Mouse (Mus musculus) hindbrain, embryonic 15.5 days (tissue): ENCODE results near the gene Dxo. TPM values are rescaled to one million over a fixed set of nuclear protein-coding genes. Genes with fewer than 3 reads are reported as not detected.
"Not testable (repeated sequence)": the region's sequence is repeated elsewhere in the genome, so short reads cannot be mapped to it uniquely, and the experiment has no call there.

ENCODE experiments used
- ATAC-seq: fragments of 200-750 bp; cut with Nextera tagmentation; 2 replicates; pipeline ENCODE4 v1.8.0; 2017; ENCODE audit warnings: low read depth, moderate number of reproducible peaks, moderate TSS enrichment; ENCODE audit not compliant: low FRiP score
- H3K27ac ChIP-seq: fragments of 300-500 bp; sonication (generic); replicated peaks from 2 replicates; pipeline ENCODE4 v1.5.1; 2015; ENCODE audit warnings: mild to moderate bottlenecking, inconsistent platforms
- H3K27me3 ChIP-seq: fragments of 300-500 bp; sonication (generic); 2 replicates; pipeline ENCODE4 v1.6.1; 2015; ENCODE audit warnings: control low read depth, inconsistent platforms
- H3K36me3 ChIP-seq: fragments of 300-500 bp; sonication (generic); 2 replicates; pipeline ENCODE4 v1.6.1; 2015; ENCODE audit warnings: control low read depth, inconsistent platforms
- H3K4me1 ChIP-seq: fragments of 300-500 bp; sonication (generic); replicated peaks from 2 replicates; pipeline ENCODE4 v1.6.1; 2015; ENCODE audit warnings: control low read depth, inconsistent platforms
- H3K4me2 ChIP-seq: fragments of 300-500 bp; sonication (generic); 2 replicates; pipeline ENCODE4 v1.6.1; 2015; ENCODE audit warnings: moderate library complexity, mild to moderate bottlenecking, inconsistent platforms
- H3K4me3 ChIP-seq: fragments of 300-500 bp; sonication (generic); 2 replicates; pipeline ENCODE4 v1.5.1; 2015; ENCODE audit warnings: mild to moderate bottlenecking, inconsistent platforms
- H3K9ac ChIP-seq: fragments of 300-500 bp; sonication (generic); 2 replicates; pipeline ENCODE4 v1.6.1; 2015; ENCODE audit warnings: inconsistent platforms
- H3K9me3 ChIP-seq: fragments of 300-500 bp; sonication (generic); 2 replicates; pipeline ENCODE4 v1.6.1; 2016; ENCODE audit warnings: control low read depth, inconsistent platforms
- WGBS: fragments of 180-500 bp; shearing (Covaris S2); methylation state at CpG from one replicate; pipeline ENCODE4 v1.1.7; 2015; 5-methylcytosine and 5-hydroxymethylcytosine counted together
- polyA plus RNA-seq: library from polyadenylated mRNA; unstranded; fragments of >200 nt; fragmentation: Nextera tagmentation; extraction: Ambion mirVana; gene quantifications from 2 replicates; pipeline ENCODE4 v1.2.1, GENCODE M21; 2015

Gene Dxo
- polyA plus RNA-seq, 1 experiment from 2014 or later, result 68.3 TPM

DNA sequence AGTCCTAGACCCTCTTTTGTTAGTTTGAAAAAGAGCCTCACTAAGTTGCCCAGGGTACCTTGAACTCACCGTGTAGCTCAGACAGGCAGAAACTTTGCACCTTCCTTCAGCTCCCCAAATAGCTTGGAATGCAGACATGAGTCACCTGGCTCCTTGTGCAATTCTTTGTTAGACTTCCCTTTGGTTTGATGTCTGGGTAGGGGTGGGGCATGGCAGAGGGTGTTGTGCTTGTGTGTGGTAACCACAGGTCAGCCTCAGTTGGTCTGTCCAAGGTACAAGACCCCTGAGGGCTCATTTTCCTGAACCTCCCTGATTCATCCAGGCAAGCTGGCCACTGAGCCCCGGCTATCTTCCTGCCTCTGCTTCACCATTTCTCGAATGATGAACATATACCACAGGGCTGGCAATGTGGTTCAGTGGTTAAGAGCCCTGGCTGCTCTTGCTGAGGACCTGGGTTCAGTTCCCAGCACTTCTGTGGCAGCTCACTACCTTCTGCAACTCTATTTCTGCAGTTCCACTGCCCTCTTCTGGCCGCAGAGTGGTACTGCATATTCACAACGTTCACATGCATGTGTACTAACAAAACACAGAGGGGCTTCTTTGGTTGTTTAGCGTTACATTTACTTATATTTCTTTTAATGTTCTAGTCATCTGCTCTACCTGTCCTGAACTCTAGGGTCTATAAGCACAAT, 31.8 kb upstream of the Dxo start:
- 74% methylated on average over 6 of the region's 6 CpGs for WGBS
- H3K4me3 ChIP-seq, result no peak overlapping the region
- no peaks in the 10 kb centered on the region for H3K36me3 ChIP-seq
- no peak overlapping the region for H3K4me2 ChIP-seq
- H3K9me3 ChIP-seq, result no peaks in the 10 kb centered on the region; the same call in 1 of the 2 replicates
- no peaks in the 10 kb centered on the region for H3K4me1 ChIP-seq
- H3K27me3 ChIP-seq, result no peaks in the 10 kb centered on the region
- no peak overlapping the region for H3K9ac ChIP-seq
- no peak for ATAC-seq
- no peak overlapping the region for H3K27ac ChIP-seq

DNA sequence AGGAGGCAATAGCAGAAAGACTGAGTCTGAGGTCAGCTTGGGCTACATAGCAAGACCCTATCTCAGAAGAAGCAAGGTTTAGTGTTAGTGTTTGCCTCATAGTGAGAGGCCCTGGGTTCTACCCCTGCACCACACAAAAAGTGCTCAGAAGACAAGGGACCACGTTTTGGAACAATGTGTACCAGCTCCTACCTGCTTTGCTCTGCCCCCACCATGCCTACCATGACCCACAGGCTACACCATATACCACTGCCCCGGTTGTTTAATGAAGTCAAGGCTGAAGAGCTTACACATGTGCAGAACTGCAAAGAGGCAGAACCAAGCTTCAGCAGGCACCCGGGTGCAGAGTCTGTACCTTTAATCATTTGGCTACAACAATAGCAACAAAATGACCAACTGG, 29.6 kb upstream of the Dxo start:
- Histone ChIP-seq H3K27me3 (no peaks in the 10 kb centered on the region), H3K9me3 (no peaks in the 10 kb centered on the region; the same call in 1 of the 2 replicates), H3K4me3 (no peak overlapping the region), H3K4me2 (no peak overlapping the region), H3K27ac (no peak overlapping the region), H3K9ac (no peak overlapping the region), H3K4me1 (no peaks in the 10 kb centered on the region), H3K36me3 (no peaks in the 10 kb centered on the region)
- ATAC-seq, result no peak
- whole genome bisulfite sequencing, result 68% methylated on average over 3 of the region's 3 CpGs

DNA sequence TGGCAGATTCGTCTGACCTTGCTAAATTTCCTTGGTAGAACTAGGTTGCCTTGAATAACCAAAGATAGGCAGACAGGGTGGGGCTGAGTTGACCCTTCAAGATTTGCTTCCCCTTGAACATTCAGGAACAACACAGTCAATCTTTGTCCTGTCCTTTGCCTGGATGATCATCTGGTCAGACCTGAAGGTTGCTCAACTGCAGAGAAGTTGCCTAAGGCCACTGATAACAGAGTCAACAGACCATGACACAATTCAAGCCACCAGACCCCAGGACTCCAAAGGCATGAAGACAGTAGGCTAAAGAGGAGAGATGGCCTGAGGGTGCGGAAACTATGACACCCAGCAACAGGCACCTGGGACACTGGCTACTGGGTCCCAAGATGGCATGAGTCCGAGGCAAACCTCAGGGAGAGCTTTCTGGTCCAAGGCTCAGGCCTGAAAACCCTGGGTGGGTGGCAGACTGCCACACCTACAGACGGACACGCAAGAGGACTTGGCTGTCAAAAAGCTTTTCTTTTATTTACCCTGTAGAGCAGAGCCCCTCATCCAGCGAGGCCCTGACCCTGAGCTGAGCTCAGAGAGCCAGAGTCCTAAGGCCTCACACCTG, 28.1 kb upstream of the Dxo start:
- 90% methylated on average over 6 of the region's 6 CpGs for WGBS
- H3K36me3 ChIP-seq, result no peaks in the 10 kb centered on the region
- ATAC-seq, result no peak

DNA sequence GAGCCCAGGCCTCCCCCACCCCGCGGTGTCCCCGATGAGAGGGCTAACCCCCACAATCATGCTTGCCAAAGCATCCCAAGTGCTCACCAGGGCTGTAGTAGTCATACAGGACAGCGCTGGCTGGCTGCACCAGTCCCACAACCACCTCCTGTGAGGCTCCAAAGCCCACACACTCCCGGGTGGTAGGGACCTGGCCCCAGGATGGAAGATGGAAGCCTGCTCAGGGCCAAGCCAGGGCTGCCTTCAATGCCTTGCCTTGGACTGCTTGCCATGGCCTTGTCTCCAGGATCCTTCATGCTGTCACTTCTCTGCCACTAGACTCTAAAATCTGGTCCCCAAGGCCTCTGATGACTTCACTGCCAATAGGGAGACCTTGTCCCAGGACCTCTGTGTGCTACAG, 26.4 kb upstream of the Dxo start:
- not testable (repeated sequence) for H3K4me1 ChIP-seq, H3K27ac ChIP-seq, H3K4me2 ChIP-seq, H3K27me3 ChIP-seq, ATAC-seq, H3K36me3 ChIP-seq, H3K9me3 ChIP-seq, H3K9ac ChIP-seq, H3K4me3 ChIP-seq
- WGBS, result 80% methylated on average over 5 of the region's 5 CpGs

More for the DNA sequence above, 28.1 kb upstream of the Dxo start:
- no peak overlapping the region for H3K9ac ChIP-seq
- H3K4me2 ChIP-seq, result no peak overlapping the region
- H3K9me3 ChIP-seq, result no peaks in the 10 kb centered on the region; the same call in 1 of the 2 replicates
- H3K4me1 ChIP-seq, result no peaks in the 10 kb centered on the region
- H3K27ac ChIP-seq, result no peak overlapping the region
- H3K4me3 ChIP-seq, result no peak overlapping the region
- no peaks in the 10 kb centered on the region for H3K27me3 ChIP-seq

DNA sequence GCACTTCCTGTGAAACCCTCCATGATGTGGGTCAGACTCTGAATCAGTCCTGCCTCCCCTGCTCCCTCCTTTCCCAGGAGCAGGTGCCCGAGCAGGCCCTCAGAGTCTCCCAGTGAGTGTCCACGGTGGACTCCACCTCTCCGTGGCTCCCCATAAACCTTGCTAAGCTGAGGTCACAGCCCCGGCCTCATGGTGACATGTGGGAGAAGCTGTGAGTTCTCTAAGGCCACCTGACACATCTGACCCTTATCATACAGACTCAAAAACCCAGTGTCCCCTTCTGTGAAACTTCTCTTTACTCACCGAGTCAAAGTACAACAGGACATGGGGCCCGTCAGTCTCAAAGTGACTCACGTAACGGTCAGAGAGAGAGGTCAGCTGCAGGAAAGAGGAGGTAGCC, 26.0 kb upstream of the Dxo start:
- H3K36me3 ChIP-seq, H3K9me3 ChIP-seq, H3K4me2 ChIP-seq, ATAC-seq, H3K27me3 ChIP-seq, H3K4me3 ChIP-seq, H3K27ac ChIP-seq, H3K9ac ChIP-seq, H3K4me1 ChIP-seq: not testable (repeated sequence)
- 87% methylated on average over 8 of the region's 8 CpGs for WGBS

DNA sequence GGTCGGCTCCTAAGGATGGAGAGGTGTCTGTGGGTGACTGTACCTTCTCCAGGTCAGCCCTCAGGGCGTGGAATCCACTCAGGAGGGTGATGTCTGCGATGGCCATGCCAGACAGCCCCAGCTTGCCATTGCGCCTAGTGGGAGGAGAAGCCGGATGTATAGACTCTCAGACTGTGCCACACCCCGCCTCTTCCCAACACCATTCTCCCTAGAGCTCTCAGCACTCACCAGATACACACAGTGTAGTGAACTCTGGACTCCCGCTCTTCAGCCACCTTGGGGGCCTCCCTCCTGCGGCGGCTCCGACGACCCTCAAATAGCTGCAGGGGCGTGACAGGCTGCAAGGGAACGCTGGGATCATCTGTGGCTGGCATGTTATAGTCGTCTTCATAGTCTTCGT, 25.5 kb upstream of the Dxo start:
- ATAC-seq, result no peak
- Histone ChIP-seq H3K9me3 (no peaks in the 10 kb centered on the region), H3K4me1 (no peaks in the 10 kb centered on the region), H3K27ac (no peak overlapping the region), H3K36me3 (no peaks in the 10 kb centered on the region), H3K27me3 (no peaks in the 10 kb centered on the region), H3K4me2 (no peak overlapping the region), H3K9ac (no peak overlapping the region), H3K4me3 (no peak overlapping the region)
- 77% methylated on average over 15 of the region's 15 CpGs for WGBS

DNA sequence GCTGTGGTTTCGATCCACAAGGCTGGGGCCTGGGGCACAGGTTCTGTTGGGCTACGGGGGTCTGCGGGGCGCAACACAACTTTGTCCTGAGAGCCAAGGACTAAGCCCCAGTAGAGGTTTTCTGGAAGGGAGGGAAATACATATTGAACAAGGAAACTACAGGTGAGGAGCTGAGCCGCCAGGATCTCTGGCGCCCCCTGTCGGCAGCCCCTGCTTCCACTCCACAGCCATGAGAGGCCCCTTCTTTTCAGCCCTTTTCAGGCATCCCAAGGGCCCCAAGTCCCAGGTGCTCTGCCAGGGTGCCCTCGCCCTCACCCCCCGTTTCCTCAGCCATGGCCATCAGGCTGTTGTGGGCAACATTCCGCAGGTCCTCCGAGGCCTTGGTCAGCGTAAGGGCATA, 23.1 kb upstream of the Dxo start:
- WGBS, result 62% methylated on average over 12 of the region's 12 CpGs
- ATAC-seq, H3K4me3 ChIP-seq, H3K4me2 ChIP-seq, H3K27ac ChIP-seq, H3K9ac ChIP-seq, H3K27me3 ChIP-seq, H3K4me1 ChIP-seq, H3K9me3 ChIP-seq, H3K36me3 ChIP-seq: not testable (repeated sequence)

DNA sequence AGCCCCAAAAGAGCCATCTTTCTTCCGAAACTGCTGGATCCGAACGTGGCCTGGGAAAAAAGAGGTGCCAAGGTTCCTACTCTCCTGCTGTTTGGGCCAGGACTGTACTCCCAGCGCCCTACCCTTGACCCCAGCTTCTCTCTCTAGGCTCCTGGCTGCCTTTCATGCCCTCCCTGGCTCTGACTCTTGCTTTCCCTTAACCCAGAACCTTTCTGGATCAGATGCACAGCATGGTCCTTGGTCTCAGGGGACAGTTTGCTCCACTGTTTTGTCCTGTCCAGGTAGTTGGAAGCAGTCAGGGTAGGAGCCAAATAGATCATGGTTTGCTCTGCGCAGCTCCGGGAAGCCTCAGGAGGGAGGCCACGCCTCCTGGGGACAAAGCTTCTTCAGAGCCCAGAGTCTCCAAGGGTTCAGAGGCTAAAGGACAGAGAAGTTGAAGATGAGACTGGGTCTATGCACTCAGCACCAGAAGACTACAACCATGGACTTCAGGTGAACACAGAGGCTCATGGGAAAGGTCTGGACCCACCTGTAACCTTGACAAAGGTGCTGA, 21.9 kb upstream of the Dxo start:
- ATAC-seq, result no peak
- whole genome bisulfite sequencing, result 82% methylated on average over 7 of the region's 7 CpGs
- Histone ChIP-seq H3K4me3 (no peak overlapping the region), H3K4me1 (no peaks in the 10 kb centered on the region), H3K27ac (no peak overlapping the region), H3K4me2 (no peak overlapping the region), H3K36me3 (no peaks in the 10 kb centered on the region), H3K9me3 (no peaks in the 10 kb centered on the region), H3K9ac (no peak overlapping the region), H3K27me3 (no peaks in the 10 kb centered on the region)

DNA sequence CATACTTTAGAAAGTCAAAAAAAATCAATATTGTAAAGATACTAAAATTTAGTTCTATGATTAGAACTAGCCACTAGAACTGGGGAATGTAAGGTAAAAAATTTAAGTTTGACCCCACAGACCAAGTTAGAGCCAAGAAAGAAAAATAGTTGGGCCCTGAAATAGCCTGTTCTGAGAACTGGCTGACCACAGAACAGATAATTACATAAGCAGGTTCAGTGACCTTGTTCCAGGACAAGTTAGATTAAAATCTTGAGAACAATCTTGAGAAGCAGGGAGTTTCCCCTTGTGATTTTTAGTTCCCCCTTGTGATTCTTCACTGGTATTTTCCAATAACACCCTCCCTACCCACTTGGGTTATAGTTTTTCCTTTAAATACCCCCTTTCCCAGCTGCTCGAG, 6.0 kb upstream of the Dxo start:
- not testable (repeated sequence) for H3K4me2 ChIP-seq, H3K9me3 ChIP-seq, H3K27me3 ChIP-seq, H3K27ac ChIP-seq, H3K9ac ChIP-seq, ATAC-seq, H3K4me3 ChIP-seq
- WGBS, result 97% methylated on average over 1 of the region's 1 CpGs
- Histone ChIP-seq H3K36me3 (peaks cover 58% of the 10 kb centered on the region), H3K4me1 (peaks cover 10% of the 10 kb centered on the region)

DNA sequence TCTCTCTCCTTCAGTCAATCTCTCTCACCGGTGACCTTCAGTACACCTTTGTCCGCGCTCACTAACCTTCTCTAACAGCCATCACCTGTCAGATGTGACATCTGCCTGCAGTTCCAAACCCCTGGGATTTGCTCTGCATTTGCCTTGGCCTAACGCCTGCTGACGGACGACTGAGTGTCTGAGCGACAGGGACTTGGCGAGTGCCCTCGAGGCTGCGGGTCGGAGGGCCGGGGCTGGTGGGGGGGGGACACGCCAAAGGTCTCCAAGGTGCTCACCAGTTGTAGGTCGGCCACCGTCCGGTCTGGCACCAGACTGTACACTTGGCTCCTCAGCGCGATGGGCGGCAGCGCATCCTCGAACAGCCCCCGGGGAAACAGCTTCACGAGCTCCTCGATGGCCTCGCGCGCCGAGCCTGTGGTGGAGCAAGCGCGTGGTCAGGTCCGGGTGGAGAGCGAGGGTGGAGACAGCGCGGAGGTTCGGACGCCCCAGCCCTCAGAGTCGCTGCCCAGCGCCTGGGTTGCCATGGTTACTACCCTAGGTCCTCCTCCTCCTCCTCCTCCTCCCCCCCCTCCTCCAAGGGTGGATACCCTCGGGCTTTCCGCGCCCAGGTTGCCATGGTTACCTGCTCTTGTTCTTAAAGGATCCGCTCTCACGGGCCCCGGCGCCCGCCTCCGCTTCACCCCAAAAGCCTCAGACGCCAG, 514 bp upstream of the Dxo start:
- no peaks in the 10 kb centered on the region for H3K27me3 ChIP-seq
- H3K4me2 ChIP-seq, result peak overlapping the region; percentile 98
- ATAC-seq, result peak; percentile 86
- H3K4me1 ChIP-seq, result peaks cover 31% of the 10 kb centered on the region
- H3K9ac ChIP-seq, result peak overlapping the region; percentile 68
- H3K27ac ChIP-seq, result peak overlapping the region; percentile 81
- peaks cover 41% of the 10 kb centered on the region for H3K36me3 ChIP-seq
- no peaks in the 10 kb centered on the region for H3K9me3 ChIP-seq
- 3% methylated on average over 43 of the region's 48 CpGs for WGBS
- H3K4me3 ChIP-seq, result peak overlapping the region; percentile 80

DNA sequence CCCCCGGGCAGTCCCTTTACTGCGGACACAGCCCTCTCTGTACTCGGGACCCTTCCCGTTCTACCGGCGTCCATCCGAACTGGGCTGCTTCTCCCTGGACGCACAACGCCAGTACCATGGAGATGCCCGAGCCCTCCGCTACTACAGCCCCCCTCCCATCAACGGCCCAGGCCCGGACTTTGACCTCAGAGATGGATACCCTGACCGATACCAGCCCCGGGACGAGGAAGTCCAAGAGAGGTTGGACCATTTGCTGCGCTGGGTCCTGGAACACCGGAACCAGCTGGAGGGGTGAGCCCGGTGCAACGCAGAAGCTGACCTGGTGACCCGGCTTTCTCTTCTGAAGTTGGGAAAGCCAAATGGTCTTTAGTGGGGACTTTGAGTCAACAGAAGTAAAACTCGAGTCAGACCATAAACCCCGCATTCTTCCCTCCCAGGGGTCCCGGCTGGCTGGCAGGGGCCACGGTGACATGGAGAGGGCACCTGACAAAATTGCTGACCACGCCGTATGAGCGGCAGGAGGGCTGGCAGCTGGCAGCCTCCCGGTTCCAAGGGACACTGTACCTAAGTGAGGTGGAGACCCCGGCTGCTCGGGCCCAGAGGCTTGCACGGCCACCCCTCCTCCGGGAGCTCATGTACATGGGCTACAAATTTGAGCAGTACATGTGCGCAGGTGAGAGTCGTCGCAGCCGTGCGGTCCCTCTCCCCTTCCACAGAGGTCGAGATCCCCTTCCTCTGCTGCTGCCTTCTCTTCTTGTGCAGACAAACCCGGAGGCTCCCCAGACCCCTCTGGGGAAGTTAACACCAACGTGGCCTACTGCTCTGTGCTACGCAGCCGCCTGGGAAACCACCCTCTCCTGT, 875 bp downstream of the Dxo start:
- H3K4me3 ChIP-seq, result peak overlapping the region; percentile 80
- peak overlapping the region; percentile 81 for H3K27ac ChIP-seq
- peak overlapping the region; percentile 98 for H3K4me2 ChIP-seq
- peaks cover 47% of the 10 kb centered on the region for H3K36me3 ChIP-seq
- peak overlapping the region; percentile 68 for H3K9ac ChIP-seq
- peak; percentile 7 for ATAC-seq
- no peaks in the 10 kb centered on the region for H3K9me3 ChIP-seq
- WGBS, result 39% methylated on average over 43 of the region's 43 CpGs
- peaks cover 31% of the 10 kb centered on the region for H3K4me1 ChIP-seq
- no peaks in the 10 kb centered on the region for H3K27me3 ChIP-seq
